ENCODE assay signal across 9 mouse cellular contexts in genomic region chr1:96768264-96768663, GRCm38 (mm10).
DNase-seq lines count a peak whose midpoint lies in the region; ATAC-seq lines count a peak whose summit lies in the region.
"Had no signal": no experiment of that assay in that cellular context is flagged by ENCODE, and none has a peak within 500 bp of the region (broad histone marks: within the 10 kb centered on the region; RNA-seq: fewer than 3 reads in every experiment).

No protein-coding gene starts in this region.

- H3K4me1 ChIP-seq in intestine, embryonic 15.5 days (replicated peaks): no peaks in the 10 kb centered on the region

- DNase-seq in adrenal gland, postnatal 10 days: peak; percentile 14
- no peak for DNase-seq in adrenal gland, postnatal 25 days
- peak; percentile 30 for DNase-seq in A20 (ENCODE audit: low read depth, low spot score)
- peak; percentile 13 to 34 for DNase-seq in frontal cortex, postnatal 14 days (ENCODE audit: low spot score in 2 of 2)
- DNase-seq in left cerebral cortex, postnatal 25 days (ENCODE audit: low spot score in 2 of 2): peak; percentile 40 to 78
- DNase-seq in right cerebral cortex, postnatal 25 days: peak; percentile 41
- no peak for DNase-seq in cerebellum, adult 8-10 months

- H3K27ac ChIP-seq in intestine, embryonic 15.5 days: no peak overlapping the region
- H3K27ac ChIP-seq: limb, embryonic 15.5 days had no signal

- H3K4me2 ChIP-seq in intestine, embryonic 15.5 days (replicated peaks): no peak overlapping the region
- H3K4me2 ChIP-seq: limb, embryonic 15.5 days had no signal

- H3K9ac ChIP-seq in intestine, embryonic 15.5 days: no peak overlapping the region
- H3K9ac ChIP-seq: limb, embryonic 15.5 days had no signal

- no peak for ATAC-seq in intestine, embryonic 15.5 days

- H3K9me3 ChIP-seq in intestine, embryonic 15.5 days: no peaks in the 10 kb centered on the region
- H3K9me3 ChIP-seq: limb, embryonic 15.5 days had no signal

- intact Hi-C loops in left cerebral cortex, postnatal 25 days (cut with DNase I): no loop called here

- no peaks in the 10 kb centered on the region for H3K27me3 ChIP-seq in intestine, embryonic 15.5 days (replicated peaks)
- H3K27me3 ChIP-seq: limb, embryonic 15.5 days had no signal

- WGBS in intestine, embryonic 15.5 days: 7% methylated on average over 4 of the region's 4 CpGs

- no peak overlapping the region for H3K4me3 ChIP-seq in intestine, embryonic 15.5 days (replicated peaks)
- H3K4me3 ChIP-seq: limb, embryonic 15.5 days had no signal

- H3K36me3 ChIP-seq in intestine, embryonic 15.5 days: no peaks in the 10 kb centered on the region
- H3K36me3 ChIP-seq: limb, embryonic 15.5 days had no signal

Comparison
In these comparisons a context has a peak if more than half of its experiments do, and no peak if none do; other contexts are left out.
1. DNase-seq: peak in adrenal gland, postnatal 10 days (single experiment), A20 (single experiment), frontal cortex, postnatal 14 days (2 of 2), left cerebral cortex, postnatal 25 days (2 of 2) and right cerebral cortex, postnatal 25 days (single experiment); none in adrenal gland, postnatal 25 days (single experiment) and cerebellum, adult 8-10 months (single experiment).